Mouse (Mus musculus) olfactory bulb, adult 2 months (tissue): ENCODE measurements around the gene Lrrc39.

Source experiments
- CTCF ChIP-seq: fragments of 200-500 bp; IDR thresholded peaks from 2 replicates; pipeline ENCODE4 v1.5.1; 2012; ENCODE audit warnings: low read depth, mild to moderate bottlenecking, low read length, moderate library complexity; ENCODE audit not compliant: insufficient read depth
- POLR2A ChIP-seq: fragments of 200-500 bp; IDR thresholded peaks from 2 replicates; pipeline ENCODE4 v1.6.1; 2012; ENCODE audit warnings: mild to moderate bottlenecking, low read depth, low read length, moderate library complexity; ENCODE audit not compliant: insufficient read depth

- TF ChIP-seq CTCF (no peak), POLR2A (no peak)
Measured at GRCm38 (mm10) chr3:116547430-116547829, 15.3 kb upstream of the Lrrc39 start.
